Comparison of ENCODE assay signal across 8 mouse cellular contexts in the genomic region with DNA sequence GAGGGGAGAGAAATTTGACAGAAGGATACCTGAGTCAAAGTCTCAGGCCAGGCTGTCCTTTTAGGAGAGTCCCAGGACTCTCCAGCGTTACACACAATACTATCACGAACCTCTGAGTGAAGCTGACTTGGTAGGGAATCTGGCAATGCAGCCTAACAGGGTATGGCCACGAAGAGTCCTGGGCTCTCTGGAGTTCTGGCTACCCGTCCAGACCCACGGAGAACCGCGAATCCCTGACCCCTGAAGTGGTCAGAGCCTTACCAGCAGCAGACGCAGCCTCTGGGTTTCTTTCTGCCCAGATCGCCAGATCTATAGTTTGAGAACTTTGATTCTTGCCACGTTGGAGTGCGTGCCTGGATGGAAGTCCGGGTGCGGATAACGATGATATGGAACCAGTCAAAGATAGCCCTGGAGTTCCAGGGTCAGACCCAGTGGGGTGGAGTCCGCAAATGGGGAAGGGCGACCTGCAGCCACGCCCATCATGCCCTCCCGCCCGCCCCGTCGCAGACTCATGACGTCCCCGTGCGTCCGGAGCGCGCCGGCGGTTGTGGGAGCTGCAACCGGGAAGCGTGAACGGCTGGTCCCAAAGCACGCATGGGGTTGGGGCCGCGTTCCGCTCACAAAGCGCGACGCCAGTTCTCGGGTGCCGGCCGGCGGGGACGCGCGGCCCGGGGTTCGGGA. TPM values are rescaled to one million over a fixed set of nuclear protein-coding genes. Genes with fewer than 3 reads are reported as not detected.
DNase-seq lines count a peak whose midpoint lies in the region; ATAC-seq and TF ChIP-seq lines count a peak whose summit lies in the region.

Dhrs1 (minus strand) TSS at position 511 of the 681 bp plus-strand sequence.
Nop9 (plus strand) TSS at position 514 of the 681 bp plus-strand sequence.

- TF ChIP-seq POLR2A in CH12.LX (IDR thresholded peaks at IDR 0.05; ENCODE audit: low read depth, low read length): peak; percentile 76

- TF ChIP-seq CTCF in CH12.LX (conservative IDR thresholded peaks at IDR 0.05 in 1 of 2, IDR thresholded peaks at IDR 0.05 in 1 of 2; ENCODE audit: low read depth in 2 of 2, low read length in 2 of 2): no peak

- no peak within 1 kb of the TSS; the same call in 1 of the 2 replicates for H3K27ac ChIP-seq in CH12.LX (ENCODE audit: insufficient read depth, low read depth)
- 0 out of 2 replicates have a peak within 1 kb of the TSS, but pooled peaks have one; percentile 36 for H3K27ac ChIP-seq in forebrain, embryonic 12.5 days
- peak within 1 kb of the TSS; percentile 66 for H3K27ac ChIP-seq in heart, embryonic 16.5 days (ENCODE audit: low read length)
- H3K27ac ChIP-seq in liver, embryonic 15.5 days (replicated peaks): peak within 1 kb of the TSS; percentile 75
- 0 out of 2 replicates have a peak within 1 kb of the TSS, but pooled peaks have one; percentile 53 for H3K27ac ChIP-seq in neural tube, embryonic 11.5 days (ENCODE audit: low read depth, low read length)
- peak within 1 kb of the TSS; percentile 18; the same call in 1 of the 2 replicates for H3K27ac ChIP-seq in stomach, embryonic 16.5 days (ENCODE audit: low read length)

- peaks cover 4 to 29% of the 10 kb centered on the region in 2 experiments for H3K4me1 ChIP-seq in CH12.LX (ENCODE audit: control insufficient read depth in 1 of 2, insufficient read depth in 2 of 2)
- peaks cover 33% of the 10 kb centered on the region for H3K4me1 ChIP-seq in forebrain, embryonic 12.5 days
- H3K4me1 ChIP-seq in heart, embryonic 16.5 days (ENCODE audit: control insufficient read depth, insufficient read depth, low read length): peaks cover 22% of the 10 kb centered on the region
- H3K4me1 ChIP-seq in liver, embryonic 15.5 days (replicated peaks): peaks cover 41% of the 10 kb centered on the region
- peaks cover 12% of the 10 kb centered on the region for H3K4me1 ChIP-seq in neural tube, embryonic 11.5 days (ENCODE audit: control insufficient read depth, insufficient read depth, low read length)
- H3K4me1 ChIP-seq in stomach, embryonic 16.5 days (ENCODE audit: control insufficient read depth, insufficient read depth, low read length): peaks cover 25% of the 10 kb centered on the region

- H3K9me3 ChIP-seq in CH12.LX (replicated peaks; ENCODE audit: low read length): peaks cover 13% of the 10 kb centered on the region
- no peaks in the 10 kb centered on the region for H3K9me3 ChIP-seq in forebrain, embryonic 12.5 days
- no peaks in the 10 kb centered on the region for H3K9me3 ChIP-seq in heart, embryonic 16.5 days (replicated peaks; ENCODE audit: control insufficient read depth, low read length)
- no peaks in the 10 kb centered on the region for H3K9me3 ChIP-seq in liver, embryonic 15.5 days (replicated peaks)
- no peaks in the 10 kb centered on the region for H3K9me3 ChIP-seq in neural tube, embryonic 11.5 days (ENCODE audit: control insufficient read depth, low read length)
- H3K9me3 ChIP-seq in stomach, embryonic 16.5 days (replicated peaks; ENCODE audit: control insufficient read depth, low read length): no peaks in the 10 kb centered on the region

- WGBS in forebrain, embryonic 12.5 days: 1% methylated on average over 48 of the region's 48 CpGs
- WGBS in heart, embryonic 16.5 days: 1% methylated on average over 38 of the region's 48 CpGs
- 2% methylated on average over 48 of the region's 48 CpGs for WGBS in liver, embryonic 15.5 days (ENCODE audit: insufficient replicate concordance)
- WGBS in neural tube, embryonic 11.5 days: 3% methylated on average over 48 of the region's 48 CpGs
- 1% methylated on average over 48 of the region's 48 CpGs for WGBS in stomach, embryonic 16.5 days

- peaks cover 24% of the 10 kb centered on the region for H3K79me2 ChIP-seq in CH12.LX (replicated peaks; ENCODE audit: control insufficient read depth, extremely low read depth, insufficient read depth, poor library complexity, severe bottlenecking)

- TF ChIP-seq RAD21 in CH12.LX (IDR thresholded peaks at IDR 0.05; ENCODE audit: low read depth, low read length): no peak

- no peaks in the 10 kb centered on the region for H3K27me3 ChIP-seq in CH12.LX (replicated peaks)
- no peaks in the 10 kb centered on the region for H3K27me3 ChIP-seq in forebrain, embryonic 12.5 days
- H3K27me3 ChIP-seq in heart, embryonic 16.5 days (ENCODE audit: control insufficient read depth, insufficient read depth, low read length): no peaks in the 10 kb centered on the region
- H3K27me3 ChIP-seq in liver, embryonic 15.5 days: no peaks in the 10 kb centered on the region
- H3K27me3 ChIP-seq in neural tube, embryonic 11.5 days (ENCODE audit: control insufficient read depth, insufficient read depth, low read length): no peaks in the 10 kb centered on the region
- no peaks in the 10 kb centered on the region for H3K27me3 ChIP-seq in stomach, embryonic 16.5 days (ENCODE audit: control insufficient read depth, insufficient read depth, low read length)

- peak; percentile 86 for ATAC-seq in forebrain, embryonic 12.5 days (ENCODE audit: low FRiP score)
- ATAC-seq in heart, embryonic 16.5 days (replicated peaks; ENCODE audit: extremely low read depth, insufficient read depth, low FRiP score): peak; percentile 88
- ATAC-seq in liver, embryonic 15.5 days (ENCODE audit: insufficient read depth): peak; percentile 86
- peak; percentile 74 for ATAC-seq in neural tube, embryonic 11.5 days (ENCODE audit: insufficient read depth, low FRiP score, low TSS enrichment)
- ATAC-seq in stomach, embryonic 16.5 days (ENCODE audit: insufficient read depth, low FRiP score): peak; percentile 92

- dilution Hi-C loops in CH12.LX (cut with MboI; ENCODE audit: extremely low pct_ligation_motif_present, extremely low pct_unique_long_range_greater_than_20kb, low sequenced_read_pairs): no loop called here

- peak within 1 kb of the TSS; percentile 84 to 95 (median 91) for H3K4me3 ChIP-seq in CH12.LX (replicated peaks in 1 of 3; ENCODE audit: low read depth in 2 of 3, low read length in 2 of 3, poor library complexity in 1 of 3)
- peak within 1 kb of the TSS; percentile 93 for H3K4me3 ChIP-seq in forebrain, embryonic 12.5 days (replicated peaks)
- H3K4me3 ChIP-seq in heart, embryonic 16.5 days (ENCODE audit: low read length): peak within 1 kb of the TSS; percentile 92
- H3K4me3 ChIP-seq in liver, embryonic 15.5 days (replicated peaks): peak within 1 kb of the TSS; percentile 85
- peak within 1 kb of the TSS; percentile 90 for H3K4me3 ChIP-seq in neural tube, embryonic 11.5 days (ENCODE audit: low read depth, low read length)
- peak within 1 kb of the TSS; percentile 88 for H3K4me3 ChIP-seq in stomach, embryonic 16.5 days (replicated peaks; ENCODE audit: low read length)

- TF ChIP-seq EP300 in CH12.LX (IDR thresholded peaks at IDR 0.05; ENCODE audit: low read length): no peak

- DNase-seq in CH12.LX (ENCODE audit: extremely low read depth): peak; percentile 88
- peak; percentile 78 for DNase-seq in c-Kit-positive CD71-positive TER-119-positive erythroid progenitor cells, embryonic 14.5 days (ENCODE audit: low spot score)
- DNase-seq in kidney, postnatal 25 days: peak; percentile 87 to 95
- DNase-seq in neural tube, embryonic 11.5 days (ENCODE audit: low spot score): peak; percentile 85

- in situ Hi-C loops in CH12.LX (cut with MboI; ENCODE audit: low pct_ligation_motif_present, low pct_unique_long_range_greater_than_20kb, low sequenced_read_pairs): no loop called here

- peaks cover 32 to 62% of the 10 kb centered on the region in 2 experiments for H3K36me3 ChIP-seq in CH12.LX (replicated peaks in 1 of 2; ENCODE audit: control insufficient read depth in 1 of 2, insufficient read depth in 1 of 2, low read length in 1 of 2)
- peaks cover 26% of the 10 kb centered on the region for H3K36me3 ChIP-seq in forebrain, embryonic 12.5 days (replicated peaks)
- H3K36me3 ChIP-seq in heart, embryonic 16.5 days (ENCODE audit: control insufficient read depth, insufficient read depth): peaks cover 15% of the 10 kb centered on the region
- peaks cover 25% of the 10 kb centered on the region for H3K36me3 ChIP-seq in liver, embryonic 15.5 days (replicated peaks)
- peaks cover 4% of the 10 kb centered on the region; the same call in 1 of the 2 replicates for H3K36me3 ChIP-seq in neural tube, embryonic 11.5 days (ENCODE audit: control insufficient read depth, insufficient read depth, low read length)
- peaks cover 2% of the 10 kb centered on the region; the same call in 1 of the 2 replicates for H3K36me3 ChIP-seq in stomach, embryonic 16.5 days (ENCODE audit: control insufficient read depth, insufficient read depth, low read length)

- H3K9ac ChIP-seq in CH12.LX (ENCODE audit: insufficient read depth, low read depth): peak within 1 kb of the TSS; percentile 83
- peak within 1 kb of the TSS; percentile 90 for H3K9ac ChIP-seq in forebrain, embryonic 12.5 days
- peak within 1 kb of the TSS; percentile 91 for H3K9ac ChIP-seq in heart, embryonic 16.5 days (ENCODE audit: low read length)
- peak within 1 kb of the TSS; percentile 78 for H3K9ac ChIP-seq in liver, embryonic 15.5 days
- H3K9ac ChIP-seq in neural tube, embryonic 11.5 days (ENCODE audit: low read length): peak within 1 kb of the TSS; percentile 79
- peak within 1 kb of the TSS; percentile 79 for H3K9ac ChIP-seq in stomach, embryonic 16.5 days (ENCODE audit: low read length)

- H3K4me2 ChIP-seq in CH12.LX (ENCODE audit: insufficient read depth, low read depth, poor library complexity, severe bottlenecking): peak within 1 kb of the TSS; percentile 78
- H3K4me2 ChIP-seq in forebrain, embryonic 12.5 days: peak within 1 kb of the TSS; percentile 97
- H3K4me2 ChIP-seq in heart, embryonic 16.5 days (ENCODE audit: low read depth, low read length): peak within 1 kb of the TSS; percentile 94
- peak within 1 kb of the TSS; percentile 90 for H3K4me2 ChIP-seq in liver, embryonic 15.5 days
- peak within 1 kb of the TSS; percentile 93 for H3K4me2 ChIP-seq in neural tube, embryonic 11.5 days (ENCODE audit: low read depth)
- peak within 1 kb of the TSS; percentile 90 for H3K4me2 ChIP-seq in stomach, embryonic 16.5 days (ENCODE audit: low read depth, low read length)

RNA-seq across cellular contexts. Expression of gene Dhrs1, which starts in this region (rescaled TPM):
- total RNA-seq in CH12.LX (2012; rRNA removed): 23.6 and 33.2 TPM in 2 replicates
- 22.1 and 26.1 TPM in 2 replicates for total RNA-seq in CH12.LX (2014; rRNA removed)
- 21.1 and 34.1 TPM in 2 replicates for polyA plus RNA-seq in CH12.LX (2012; ENCODE audit: insufficient read length, low read depth)
- 68.8 and 74.1 TPM in 2 replicates for polyA plus RNA-seq in forebrain, embryonic 12.5 days (2016; fragmentation: Nextera tagmentation; extraction: Ambion mirVana)
- 71.1 and 76.3 TPM in 2 replicates for polyA plus RNA-seq in heart, embryonic 16.5 days (2015; fragmentation: Nextera tagmentation; extraction: Ambion mirVana)
- 39.4 and 43.5 TPM in 2 replicates for polyA plus RNA-seq in liver, embryonic 15.5 days (2015; fragmentation: Nextera tagmentation; extraction: Ambion mirVana)
- polyA plus RNA-seq in neural tube, embryonic 11.5 days (2014; fragmentation: Nextera tagmentation; extraction: Ambion mirVana): 68.6 and 76.8 TPM in 2 replicates
- 107 and 125 TPM in 2 replicates for polyA plus RNA-seq in stomach, embryonic 16.5 days (2015; fragmentation: Nextera tagmentation; extraction: Ambion mirVana)

RNA-seq across cellular contexts. Expression of gene Nop9, which starts in this region (rescaled TPM):
- 38.5 and 45.7 TPM in 2 replicates for total RNA-seq in CH12.LX (2012; rRNA removed)
- 85.3 and 92.1 TPM in 2 replicates for total RNA-seq in CH12.LX (2014; rRNA removed)
- 76.9 and 89.1 TPM in 2 replicates for polyA plus RNA-seq in CH12.LX (2012; ENCODE audit: insufficient read length, low read depth)
- 47.9 and 52.0 TPM in 2 replicates for polyA plus RNA-seq in forebrain, embryonic 12.5 days (2016; fragmentation: Nextera tagmentation; extraction: Ambion mirVana)
- 21.5 and 22.7 TPM in 2 replicates for polyA plus RNA-seq in heart, embryonic 16.5 days (2015; fragmentation: Nextera tagmentation; extraction: Ambion mirVana)
- 23.4 and 24.4 TPM in 2 replicates for polyA plus RNA-seq in liver, embryonic 15.5 days (2015; fragmentation: Nextera tagmentation; extraction: Ambion mirVana)
- polyA plus RNA-seq in neural tube, embryonic 11.5 days (2014; fragmentation: Nextera tagmentation; extraction: Ambion mirVana): 51.9 and 53.8 TPM in 2 replicates
- polyA plus RNA-seq in stomach, embryonic 16.5 days (2015; fragmentation: Nextera tagmentation; extraction: Ambion mirVana): 23.8 and 28.4 TPM in 2 replicates
